Mouse (Mus musculus): ENCODE measurements around the gene Gm49369. TPM values are rescaled to one million over a fixed set of nuclear protein-coding genes. Genes with fewer than 3 reads are reported as not detected.

Gm49369 gene
- total and polyA plus RNA-seq, 2 experiments from 2014 or later = 2.9 TPM; not detected in 1

GRCm38 (mm10) chr7:142396611-142397010 is 14.1 kb upstream of the Gm49369 start:
- Histone ChIP-seq H3K27ac (no peak overlapping the region), H3K27me3 (ENCODE audit: insufficient read depth, low read length) (no peaks in the 10 kb centered on the region), H3K4me1 (ENCODE audit: insufficient read depth, low read length) (no peaks in the 10 kb centered on the region), H3K4me2 (ENCODE audit: low read depth, low read length) (no peak overlapping the region), H3K4me3 (ENCODE audit: low read length) (no peak overlapping the region), H3K36me3 (ENCODE audit: insufficient read depth, low read length) (no peaks in the 10 kb centered on the region), H3K9me3 (ENCODE audit: low read length) (no peaks in the 10 kb centered on the region), H3K9ac (replicated peaks; ENCODE audit: low read length) (no peak overlapping the region)
- no peak for ATAC-seq
- no peak for TF ChIP-seq CTCF (IDR thresholded peaks at IDR 0.05; ENCODE audit: low read depth)
- no peak for DNase-seq (ENCODE audit: low spot score)
- 89% methylated on average over 1 of the region's 1 CpGs for WGBS

GRCm38 (mm10) chr7:142395472-142395871 is 13.0 kb upstream of the Gm49369 start:
- H3K4me3 ChIP-seq (ENCODE audit: low read length) = no peak overlapping the region
- no peak overlapping the region for H3K27ac ChIP-seq
- DNase-seq (ENCODE audit: low spot score) (no peak), ATAC-seq (no peak)
- H3K9me3 ChIP-seq (ENCODE audit: low read length) = no peaks in the 10 kb centered on the region
- 89% methylated on average over 4 of the region's 4 CpGs for WGBS
- H3K9ac ChIP-seq (replicated peaks; ENCODE audit: low read length) = no peak overlapping the region
- no peaks in the 10 kb centered on the region for H3K4me1 ChIP-seq (ENCODE audit: insufficient read depth, low read length)
- H3K4me2 ChIP-seq (ENCODE audit: low read depth, low read length) = no peak overlapping the region
- H3K36me3 ChIP-seq (ENCODE audit: insufficient read depth, low read length) = no peaks in the 10 kb centered on the region
- no peak for TF ChIP-seq CTCF (IDR thresholded peaks at IDR 0.05; ENCODE audit: low read depth)
- no peaks in the 10 kb centered on the region for H3K27me3 ChIP-seq (ENCODE audit: insufficient read depth, low read length)

GRCm38 (mm10) chr7:142394261-142395190 is 12.1 kb upstream of the Gm49369 start:
- Histone ChIP-seq H3K9ac (replicated peaks; ENCODE audit: low read length) (no peak overlapping the region), H3K4me1 (ENCODE audit: insufficient read depth, low read length) (no peaks in the 10 kb centered on the region), H3K4me3 (ENCODE audit: low read length) (no peak overlapping the region), H3K27ac (no peak overlapping the region), H3K27me3 (ENCODE audit: insufficient read depth, low read length) (no peaks in the 10 kb centered on the region), H3K4me2 (ENCODE audit: low read depth, low read length) (no peak overlapping the region), H3K9me3 (ENCODE audit: low read length) (no peaks in the 10 kb centered on the region), H3K36me3 (ENCODE audit: insufficient read depth, low read length) (no peaks in the 10 kb centered on the region)
- 66% methylated on average over 6 of the region's 6 CpGs for WGBS
- DNase-seq (ENCODE audit: low spot score) (no peak), ATAC-seq (no peak)
- TF ChIP-seq CTCF (IDR thresholded peaks at IDR 0.05; ENCODE audit: low read depth) = no peak

- H3K4me3 ChIP-seq (ENCODE audit: low read length) = no peak overlapping the region
- WGBS = 26% methylated on average over 4 of the region's 4 CpGs
Observed at GRCm38 (mm10) chr7:142393191-142393590, 10.7 kb upstream of the Gm49369 start.

GRCm38 (mm10) chr7:142391609-142392008 is 9.1 kb upstream of the Gm49369 start:
- no peak for ATAC-seq
- Histone ChIP-seq H3K4me3 (ENCODE audit: low read length) (no peak overlapping the region), H3K9ac (replicated peaks; ENCODE audit: low read length) (no peak overlapping the region), H3K36me3 (ENCODE audit: insufficient read depth, low read length) (no peaks in the 10 kb centered on the region), H3K27ac (no peak overlapping the region), H3K9me3 (ENCODE audit: low read length) (no peaks in the 10 kb centered on the region), H3K27me3 (ENCODE audit: insufficient read depth, low read length) (no peaks in the 10 kb centered on the region), H3K4me1 (ENCODE audit: insufficient read depth, low read length) (peaks cover 5% of the 10 kb centered on the region), H3K4me2 (ENCODE audit: low read depth, low read length) (no peak overlapping the region)
- DNase-seq (ENCODE audit: low spot score) = no peak
- WGBS = 64% methylated on average over 4 of the region's 4 CpGs
- TF ChIP-seq CTCF (IDR thresholded peaks at IDR 0.05; ENCODE audit: low read depth) = no peak

More at GRCm38 (mm10) chr7:142393191-142393590, 10.7 kb upstream of the Gm49369 start:
- H3K4me2 ChIP-seq (ENCODE audit: low read depth, low read length) = no peak overlapping the region
- no peaks in the 10 kb centered on the region for H3K36me3 ChIP-seq (ENCODE audit: insufficient read depth, low read length)
- TF ChIP-seq CTCF (IDR thresholded peaks at IDR 0.05; ENCODE audit: low read depth) = no peak
- H3K27ac ChIP-seq = no peak overlapping the region
- H3K27me3 ChIP-seq (ENCODE audit: insufficient read depth, low read length) = no peaks in the 10 kb centered on the region
- DNase-seq (ENCODE audit: low spot score) (no peak), ATAC-seq (no peak)
- no peaks in the 10 kb centered on the region for H3K9me3 ChIP-seq (ENCODE audit: low read length)
- H3K4me1 ChIP-seq (ENCODE audit: insufficient read depth, low read length) = no peaks in the 10 kb centered on the region
- no peak overlapping the region for H3K9ac ChIP-seq (replicated peaks; ENCODE audit: low read length)

GRCm38 (mm10) chr7:142391108-142391507 is 8.6 kb upstream of the Gm49369 start:
- Histone ChIP-seq H3K4me3 (ENCODE audit: low read length) (no peak overlapping the region), H3K9me3 (ENCODE audit: low read length) (no peaks in the 10 kb centered on the region), H3K27me3 (ENCODE audit: insufficient read depth, low read length) (no peaks in the 10 kb centered on the region), H3K4me2 (ENCODE audit: low read depth, low read length) (no peak overlapping the region), H3K4me1 (ENCODE audit: insufficient read depth, low read length) (peaks cover 10% of the 10 kb centered on the region), H3K36me3 (ENCODE audit: insufficient read depth, low read length) (no peaks in the 10 kb centered on the region), H3K27ac (no peak overlapping the region), H3K9ac (replicated peaks; ENCODE audit: low read length) (no peak overlapping the region)
- no peak for TF ChIP-seq CTCF (IDR thresholded peaks at IDR 0.05; ENCODE audit: low read depth)
- 78% methylated on average over 3 of the region's 3 CpGs for WGBS
- ATAC-seq = no peak
- DNase-seq (ENCODE audit: low spot score) = no peak

All from hindbrain, postnatal 0 days (tissue).